Mouse (Mus musculus) G1E (cell line): Measurements from ENCODE around the gene Slc9a7.

Source experiments
- CTCF ChIP-seq: IDR thresholded peaks from 2 replicates; pipeline ENCODE4 v1.5.1; 2012; ENCODE audit warnings: low read depth, low read length, inconsistent platforms, mixed read lengths
- POLR2AphosphoS5 ChIP-seq: IDR thresholded peaks from 2 replicates; pipeline ENCODE4 v1.6.1; 2012; ENCODE audit warnings: low read depth, low read length, inconsistent platforms; ENCODE audit not compliant: insufficient replicate concordance

DNA sequence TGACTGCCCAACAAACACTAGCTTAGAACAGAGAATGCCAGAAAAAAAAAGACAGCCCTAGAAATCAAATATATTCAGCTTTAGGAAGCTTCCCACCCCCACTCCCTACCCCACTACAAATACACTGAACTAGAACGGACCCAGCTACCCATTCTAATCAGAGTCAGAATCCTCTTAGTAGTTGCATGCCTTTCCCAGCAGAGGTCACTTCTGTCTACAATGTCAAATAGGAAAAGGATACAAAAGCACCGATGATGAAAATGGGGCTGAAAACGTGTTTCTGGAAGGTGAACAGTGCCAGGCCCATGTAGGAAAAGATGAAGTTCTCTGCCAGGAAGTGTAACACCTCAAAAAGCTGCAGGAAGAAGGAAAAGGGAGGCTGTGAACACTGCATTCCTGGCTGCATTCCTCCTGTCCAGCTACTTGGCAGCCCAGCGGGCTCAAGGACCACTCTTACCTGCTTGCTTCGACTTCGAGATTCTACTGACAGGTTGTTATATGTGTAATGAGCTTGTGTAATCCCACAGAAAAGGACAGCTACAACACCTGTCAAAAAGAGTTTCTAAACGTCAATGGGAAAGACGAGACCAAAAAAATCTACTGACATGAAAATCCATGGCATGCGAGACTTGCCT is 129.8 kb downstream of the Slc9a7 start:
- no peak for TF ChIP-seq CTCF
- no peak for TF ChIP-seq POLR2AphosphoS5
